Mouse (Mus musculus) ovary, adult 2 months (tissue): Measurements from ENCODE around the gene Unc80. TPM values are rescaled to one million over a fixed set of nuclear protein-coding genes. Genes with fewer than 3 reads are reported as not detected.

Experiments used
- polyA plus RNA-seq: library from polyadenylated mRNA; depleted of rRNA; stranded (reverse); fragments of >200 nt; gene quantifications from 2 replicates; pipeline ENCODE4 v1.2.3, GENCODE M21; 2012; rRNA removed

Unc80 gene
- polyA plus RNA-seq: 0.02 and 0.12 TPM in 2 replicates

GRCm38 (mm10) chr1:66467821-66468703 is at the start of gene Unc80:
Gene Unc80 (plus strand): TSS chr1:66468367.

GRCm38 (mm10) chr1:66700693-66701575 is 232.8 kb downstream of the Unc80 start, which contains the start of gene Rpe:
Gene Rpe (plus strand): TSS chr1:66700831.

Other genes starting within 250 kb of the Unc80 start
- 18.6 and 21.6 TPM in 2 replicates for gene Rpe, start 232.5 kb downstream of the Unc80 start, polyA plus RNA-seq